14 mouse cellular contexts compared by ENCODE assay signal in genomic region chr8:122317918-122318475, GRCm38 (mm10). TPM values are rescaled to one million over a fixed set of nuclear protein-coding genes. Genes with fewer than 3 reads are reported as not detected.
DNase-seq lines count a peak whose midpoint lies in the region; ATAC-seq and TF ChIP-seq lines count a peak whose summit lies in the region.
"Had no signal": no experiment of that assay in that cellular context is flagged by ENCODE, and none has a peak within 500 bp of the region (broad histone marks: within the 10 kb centered on the region; RNA-seq: fewer than 3 reads in every experiment).

No protein-coding gene starts in this region.

- intact Hi-C loops in heart, adult 2 months (cut with DNase I), result loop anchor here (2.0 kb wide), 1 partner anchor 33 kb away; no protein-coding TSS in a partner anchor

- peaks cover 46% of the 10 kb centered on the region for H3K36me3 ChIP-seq in heart, embryonic 10.5 days
- H3K36me3 ChIP-seq in heart, adult 2 months (ENCODE audit: control insufficient read depth, insufficient read depth, low read length), result no peaks in the 10 kb centered on the region
- H3K36me3 ChIP-seq in G1E (replicated peaks), result peaks cover 99% of the 10 kb centered on the region
- H3K36me3 ChIP-seq in limb, embryonic 12.5 days, result no peaks in the 10 kb centered on the region
- peaks cover 6% of the 10 kb centered on the region; the same call in 1 of the 2 replicates for H3K36me3 ChIP-seq in kidney, embryonic 14.5 days (ENCODE audit: control insufficient read depth, insufficient read depth, low read length)

- no peaks in the 10 kb centered on the region for H3K27me3 ChIP-seq in heart, embryonic 10.5 days (ENCODE audit: insufficient read depth, poor library complexity, severe bottlenecking)
- H3K27me3 ChIP-seq in heart, adult 2 months (ENCODE audit: control insufficient read depth, insufficient read depth, low read length), result no peaks in the 10 kb centered on the region
- no peaks in the 10 kb centered on the region for H3K27me3 ChIP-seq in G1E (ENCODE audit: insufficient read depth, low read length)
- peaks cover 15% of the 10 kb centered on the region for H3K27me3 ChIP-seq in limb, embryonic 12.5 days
- H3K27me3 ChIP-seq in kidney, embryonic 14.5 days (ENCODE audit: control insufficient read depth, insufficient read depth, low read length), result no peaks in the 10 kb centered on the region
- H3K27me3 ChIP-seq: heart, embryonic 15.5 days; Patski had no signal

- no peak for ATAC-seq in G1E (ENCODE audit: extremely low read depth, insufficient number of reproducible peaks, low FRiP score, poor library complexity, severe bottlenecking)
- ATAC-seq in limb, embryonic 12.5 days (ENCODE audit: insufficient number of reproducible peaks, insufficient read depth, low FRiP score, low TSS enrichment, low read depth), result no peak
- ATAC-seq in monocyte, adult 5-6 weeks (replicated peaks; ENCODE audit: insufficient number of reproducible peaks, low FRiP score, low TSS enrichment, poor library complexity, severe bottlenecking), result peak; percentile 42; the same call in 1 of the 2 replicates
- ATAC-seq in kidney, embryonic 14.5 days (ENCODE audit: low FRiP score, low TSS enrichment), result no peak
- ATAC-seq: hindbrain, embryonic 16.5 days; Patski had no signal

- no peak for TF ChIP-seq EP300 in heart, adult 2 months (IDR thresholded peaks at IDR 0.05; ENCODE audit: insufficient read depth, low read depth, low read length)

- peak overlapping the region; percentile 81 for H3K27ac ChIP-seq in heart, embryonic 10.5 days
- no peak overlapping the region for H3K27ac ChIP-seq in heart, adult 2 months
- H3K27ac ChIP-seq in limb, embryonic 12.5 days, result no peak overlapping the region
- no peak overlapping the region for H3K27ac ChIP-seq in kidney, embryonic 14.5 days (ENCODE audit: low read depth, low read length)
- H3K27ac ChIP-seq: heart, embryonic 15.5 days had no signal

- no peaks in the 10 kb centered on the region for H3K9me3 ChIP-seq in heart, embryonic 10.5 days
- H3K9me3 ChIP-seq in G1E (replicated peaks), result no peaks in the 10 kb centered on the region
- H3K9me3 ChIP-seq in limb, embryonic 12.5 days, result no peaks in the 10 kb centered on the region
- no peaks in the 10 kb centered on the region for H3K9me3 ChIP-seq in kidney, embryonic 14.5 days (ENCODE audit: control insufficient read depth, low read length)
- H3K9me3 ChIP-seq: heart, embryonic 15.5 days had no signal

- 50% methylated on average over 8 of the region's 8 CpGs for WGBS in heart, embryonic 10.5 days
- WGBS in heart, adult 2 months, result 52% methylated on average over 8 of the region's 8 CpGs
- 59% methylated on average over 8 of the region's 8 CpGs for WGBS in limb, embryonic 12.5 days
- WGBS in kidney, embryonic 14.5 days, result 61% methylated on average over 8 of the region's 8 CpGs

- no peaks in the 10 kb centered on the region; the same call in 1 of the 2 replicates for H3K79me2 ChIP-seq in heart, adult 2 months (replicated peaks; ENCODE audit: control insufficient read depth, insufficient read depth, low read length)

- no peak for DNase-seq in heart, embryonic 10.5 days (ENCODE audit: low spot score)
- no peak for DNase-seq in heart, adult 2 months
- no peak for DNase-seq in G1E (ENCODE audit: low spot score)
- no peak for DNase-seq in cerebellum, adult 9-11 months
- DNase-seq in urinary bladder, postnatal 4 days (ENCODE audit: low spot score in 2 of 2), result no peak
- DNase-seq: adrenal gland, adult 2 months; kidney, postnatal 36 days; right cerebral cortex, postnatal 14 days had no signal

- no peak overlapping the region for H3K9ac ChIP-seq in heart, adult 2 months (ENCODE audit: low read depth, low read length)
- 0 out of 2 replicates have a peak overlapping the region, but pooled peaks have one; percentile 12 for H3K9ac ChIP-seq in limb, embryonic 12.5 days (replicated peaks)
- H3K9ac ChIP-seq in kidney, embryonic 14.5 days (ENCODE audit: low read depth, low read length), result no peak overlapping the region
- H3K9ac ChIP-seq: heart, embryonic 15.5 days had no signal

- TF ChIP-seq POLR2A in heart, adult 2 months (IDR thresholded peaks at IDR 0.05; ENCODE audit: insufficient read depth, low read depth, low read length), result no peak

- no peak overlapping the region for H3K4me3 ChIP-seq in heart, embryonic 10.5 days
- no peak overlapping the region for H3K4me3 ChIP-seq in heart, adult 2 months
- H3K4me3 ChIP-seq in G1E (ENCODE audit: low read depth, low read length), result peak overlapping the region; percentile 57; the same call in 1 of the 2 replicates
- no peak overlapping the region for H3K4me3 ChIP-seq in limb, embryonic 12.5 days (replicated peaks)
- H3K4me3 ChIP-seq in kidney, embryonic 14.5 days (ENCODE audit: low read length), result no peak overlapping the region
- H3K4me3 ChIP-seq: heart, embryonic 15.5 days had no signal

- H3K4me1 ChIP-seq in heart, embryonic 10.5 days, result peaks cover 100% of the 10 kb centered on the region
- peaks cover 28% of the 10 kb centered on the region for H3K4me1 ChIP-seq in heart, adult 2 months (ENCODE audit: control insufficient read depth, insufficient read depth, low read length)
- peaks cover 100% of the 10 kb centered on the region for H3K4me1 ChIP-seq in G1E (ENCODE audit: insufficient read depth, low read depth, low read length)
- H3K4me1 ChIP-seq in limb, embryonic 12.5 days (replicated peaks), result 0 out of 2 replicates have a peak, but pooled peaks cover 14% of the 10 kb centered on the region
- H3K4me1 ChIP-seq in kidney, embryonic 14.5 days (ENCODE audit: control insufficient read depth, insufficient read depth, low read length), result peaks cover 15% of the 10 kb centered on the region

- no peak for TF ChIP-seq CTCF in heart, adult 2 months (IDR thresholded peaks at IDR 0.05)
- TF ChIP-seq CTCF in G1E (IDR thresholded peaks at IDR 0.05; ENCODE audit: low read depth, low read length), result no peak

- H3K4me2 ChIP-seq in limb, embryonic 12.5 days, result no peak overlapping the region
- no peak overlapping the region for H3K4me2 ChIP-seq in kidney, embryonic 14.5 days (replicated peaks; ENCODE audit: low read depth, low read length)
- H3K4me2 ChIP-seq: heart, embryonic 15.5 days had no signal

RNA-seq across cellular contexts. Expression of gene Zfpm1, which starts 36.1 kb away (rescaled TPM):
- 5.7 and 12.8 TPM in 2 replicates for polyA plus RNA-seq in heart, embryonic 10.5 days (2016; fragmentation: Nextera tagmentation; extraction: Ambion mirVana)
- total RNA-seq in heart, adult 2 months (2021), result 10 to 100 TPM; 21.2 to 24.6 TPM
- 20.0 and 20.9 TPM in 2 replicates for polyA plus RNA-seq in heart, adult 2 months (2012; rRNA removed)
- total RNA-seq in G1E (2014; fragmentation: Nextera tagmentation) (254 and 292 TPM in 2 replicates), G1E (2017) (53.1 and 54.4 TPM in 2 replicates)
- polyA plus RNA-seq in G1E (2012), result 1,150 and 1,251 TPM in 2 replicates
- 1.2 and 1.4 TPM in 2 replicates for polyA plus RNA-seq in limb, embryonic 12.5 days (2016; fragmentation: Nextera tagmentation; extraction: Ambion mirVana)
- total RNA-seq in monocyte, adult 5-6 weeks (2017), result 7.9 to 23.3 TPM (median 10.3 TPM) in 3 replicates
- polyA plus RNA-seq in kidney, embryonic 14.5 days (2014; fragmentation: Nextera tagmentation; extraction: Ambion mirVana), result 2.7 and 2.8 TPM in 2 replicates

RNA-seq across cellular contexts. Expression of gene Trhr2, which starts 42.5 kb away (rescaled TPM):
- polyA plus RNA-seq in heart, embryonic 10.5 days (2016; fragmentation: Nextera tagmentation; extraction: Ambion mirVana), result not detected in 2 replicates
- not detected for total RNA-seq in heart, adult 2 months (2021)
- not detected in 2 replicates for polyA plus RNA-seq in heart, adult 2 months (2012; rRNA removed)
- not detected in 2 replicates for total RNA-seq in G1E (2014; fragmentation: Nextera tagmentation)
- not detected in 2 replicates for total RNA-seq in G1E (2017)
- polyA plus RNA-seq in G1E (2012), result not detected in 2 replicates
- polyA plus RNA-seq in limb, embryonic 12.5 days (2016; fragmentation: Nextera tagmentation; extraction: Ambion mirVana), result not detected in 2 replicates
- not detected in 3 replicates for total RNA-seq in monocyte, adult 5-6 weeks (2017)
- polyA plus RNA-seq in kidney, embryonic 14.5 days (2014; fragmentation: Nextera tagmentation; extraction: Ambion mirVana), result not detected in 2 replicates
- total RNA-seq: adrenal gland, adult 2 months had no signal
- polyA plus RNA-seq: adrenal gland, adult 2 months; heart, embryonic 15.5 days had no signal

RNA-seq across cellular contexts. Expression of gene Zc3h18, which starts 58.4 kb away (rescaled TPM):
- 47.4 and 51.0 TPM in 2 replicates for polyA plus RNA-seq in heart, embryonic 10.5 days (2016; fragmentation: Nextera tagmentation; extraction: Ambion mirVana)
- total RNA-seq in heart, adult 2 months (2021), result 10 to 100 TPM; 21.8 to 22.1 TPM
- 11.2 and 15.8 TPM in 2 replicates for polyA plus RNA-seq in heart, adult 2 months (2012; rRNA removed)
- total RNA-seq in G1E (2014; fragmentation: Nextera tagmentation) (40.3 and 45.8 TPM in 2 replicates), G1E (2017) (52.7 and 58.4 TPM in 2 replicates)
- polyA plus RNA-seq in G1E (2012), result 134 and 143 TPM in 2 replicates
- 76.7 and 76.9 TPM in 2 replicates for polyA plus RNA-seq in limb, embryonic 12.5 days (2016; fragmentation: Nextera tagmentation; extraction: Ambion mirVana)
- 57.4 to 76.1 TPM (median 69.7 TPM) in 3 replicates for total RNA-seq in monocyte, adult 5-6 weeks (2017)
- 35.7 and 43.8 TPM in 2 replicates for polyA plus RNA-seq in kidney, embryonic 14.5 days (2014; fragmentation: Nextera tagmentation; extraction: Ambion mirVana)

Comparison
In these comparisons a context has a peak if more than half of its experiments do, and no peak if none do; other contexts are left out.
1. RNA of gene Zfpm1, which starts 36.1 kb away (polyA plus RNA-seq): 1,150 to 1,251 TPM in G1E; 20.0 to 20.9 TPM in heart, adult 2 months, 5.7 to 12.8 TPM in heart, embryonic 10.5 days, 2.7 to 2.8 TPM in kidney, embryonic 14.5 days and 1.2 to 1.4 TPM in limb, embryonic 12.5 days; every median in the first group is over 10 times any median in the second.